Mouse (Mus musculus): ENCODE results near the gene Zfp60. TPM values are rescaled to one million over a fixed set of nuclear protein-coding genes. Genes with fewer than 3 reads are reported as not detected.
A peak's percentile ranks its signal among the peaks of the same experiment; 100 is the strongest.

The Zfp60 gene
- total and polyA plus RNA-seq, 3 experiments: 1.6 to 8.9 (median 8.8) TPM

- intact Hi-C loops (cut with DNase I): no loop called here
- Histone ChIP-seq H3K27me3 (ENCODE audit: control insufficient read depth, insufficient read depth, low read length) (no peaks in the 10 kb centered on the region), H3K4me3 (no peak overlapping the region), H3K79me2 (replicated peaks; ENCODE audit: control insufficient read depth, insufficient read depth, low read length) (no peaks in the 10 kb centered on the region), H3K36me3 (ENCODE audit: control insufficient read depth, insufficient read depth, low read length) (no peaks in the 10 kb centered on the region), H3K9ac (ENCODE audit: low read depth, low read length) (no peak overlapping the region), H3K27ac (no peak overlapping the region), H3K4me1 (ENCODE audit: control insufficient read depth, insufficient read depth, low read length) (no peaks in the 10 kb centered on the region)
- 87% methylated on average over 8 of the region's 8 CpGs for WGBS
- DNase-seq: no peak
- no peak for TF ChIP-seq POLR2A (IDR thresholded peaks at IDR 0.05; ENCODE audit: insufficient read depth, low read depth, low read length)
Observed at GRCm38 (mm10) chr7:27721951-27722350, 9.2 kb upstream of the Zfp60 start.

GRCm38 (mm10) chr7:27725566-27726538 lies 5.3 kb upstream of the Zfp60 start:
- Histone ChIP-seq H3K36me3 (ENCODE audit: control insufficient read depth, insufficient read depth, low read length) (no peaks in the 10 kb centered on the region), H3K4me3 (no peak overlapping the region), H3K27ac (no peak overlapping the region), H3K79me2 (replicated peaks; ENCODE audit: control insufficient read depth, insufficient read depth, low read length) (no peaks in the 10 kb centered on the region), H3K4me1 (ENCODE audit: control insufficient read depth, insufficient read depth, low read length) (no peaks in the 10 kb centered on the region), H3K9ac (ENCODE audit: low read depth, low read length) (no peak overlapping the region), H3K27me3 (ENCODE audit: control insufficient read depth, insufficient read depth, low read length) (no peaks in the 10 kb centered on the region)
- DNase-seq: peak in 1 of 2 experiments; percentile 13
- WGBS: 39% methylated on average over 12 of the region's 12 CpGs
- intact Hi-C loops (cut with DNase I): loop anchor here (2.0 to 5.0 kb wide), 3 partner anchors 35 to 206 kb away; partner anchors contain the start of gene Ttc9b
- TF ChIP-seq EP300 (IDR thresholded peaks at IDR 0.05; ENCODE audit: insufficient read depth, low read depth, low read length) (no peak), CTCF (IDR thresholded peaks at IDR 0.05) (peak; percentile 76), POLR2A (IDR thresholded peaks at IDR 0.05; ENCODE audit: insufficient read depth, low read depth, low read length) (no peak)

- no peak for DNase-seq
- no peak overlapping the region for H3K4me3 ChIP-seq
- H3K36me3 ChIP-seq (ENCODE audit: control insufficient read depth, insufficient read depth, low read length): no peaks in the 10 kb centered on the region
- TF ChIP-seq EP300 (IDR thresholded peaks at IDR 0.05; ENCODE audit: insufficient read depth, low read depth, low read length): no peak
- TF ChIP-seq POLR2A (IDR thresholded peaks at IDR 0.05; ENCODE audit: insufficient read depth, low read depth, low read length): no peak
- TF ChIP-seq CTCF (IDR thresholded peaks at IDR 0.05): no peak
- WGBS: 32% methylated on average over 2 of the region's 2 CpGs
- intact Hi-C loops (cut with DNase I): loop anchor here (5.0 kb wide), 2 partner anchors 75 to 205 kb away; partner anchors contain the start of gene Ttc9b
- H3K9ac ChIP-seq (ENCODE audit: low read depth, low read length): no peak overlapping the region
- no peaks in the 10 kb centered on the region for H3K4me1 ChIP-seq (ENCODE audit: control insufficient read depth, insufficient read depth, low read length)
- no peaks in the 10 kb centered on the region for H3K79me2 ChIP-seq (replicated peaks; ENCODE audit: control insufficient read depth, insufficient read depth, low read length)
- no peak overlapping the region for H3K27ac ChIP-seq
- no peaks in the 10 kb centered on the region for H3K27me3 ChIP-seq (ENCODE audit: control insufficient read depth, insufficient read depth, low read length)
Observed at GRCm38 (mm10) chr7:27727471-27727870, 3.7 kb upstream of the Zfp60 start.

GRCm38 (mm10) chr7:27731946-27732345 lies 757 bp downstream of the Zfp60 start:
- peak overlapping the region; percentile 85 for H3K9ac ChIP-seq (ENCODE audit: low read depth, low read length)
- H3K27ac ChIP-seq: peak overlapping the region; percentile 77
- intact Hi-C loops (cut with DNase I): loop anchor here (5.0 kb wide), 1 partner anchor 70 kb away; no protein-coding TSS in a partner anchor
- no peaks in the 10 kb centered on the region for H3K36me3 ChIP-seq (ENCODE audit: control insufficient read depth, insufficient read depth, low read length)
- no peak for DNase-seq
- H3K4me3 ChIP-seq: peak overlapping the region; percentile 69
- H3K79me2 ChIP-seq (replicated peaks; ENCODE audit: control insufficient read depth, insufficient read depth, low read length): 0 out of 2 replicates have a peak, but pooled peaks cover 2% of the 10 kb centered on the region
- H3K27me3 ChIP-seq (ENCODE audit: control insufficient read depth, insufficient read depth, low read length): no peaks in the 10 kb centered on the region
- TF ChIP-seq CTCF (IDR thresholded peaks at IDR 0.05) (no peak), EP300 (IDR thresholded peaks at IDR 0.05; ENCODE audit: insufficient read depth, low read depth, low read length) (no peak), POLR2A (IDR thresholded peaks at IDR 0.05; ENCODE audit: insufficient read depth, low read depth, low read length) (no peak)
- no peaks in the 10 kb centered on the region; the same call in 1 of the 2 replicates for H3K4me1 ChIP-seq (ENCODE audit: control insufficient read depth, insufficient read depth, low read length)
- 11% methylated on average over 12 of the region's 12 CpGs for WGBS

- Histone ChIP-seq H3K27ac (no peak overlapping the region), H3K4me1 (ENCODE audit: control insufficient read depth, insufficient read depth, low read length) (no peaks in the 10 kb centered on the region; the same call in 1 of the 2 replicates), H3K4me3 (no peak overlapping the region), H3K27me3 (ENCODE audit: control insufficient read depth, insufficient read depth, low read length) (no peaks in the 10 kb centered on the region), H3K9ac (ENCODE audit: low read depth, low read length) (no peak overlapping the region), H3K79me2 (replicated peaks; ENCODE audit: control insufficient read depth, insufficient read depth, low read length) (0 out of 2 replicates have a peak, but pooled peaks cover 2% of the 10 kb centered on the region), H3K36me3 (ENCODE audit: control insufficient read depth, insufficient read depth, low read length) (no peaks in the 10 kb centered on the region)
- 87% methylated on average over 6 of the region's 6 CpGs for WGBS
- TF ChIP-seq CTCF (IDR thresholded peaks at IDR 0.05) (no peak), EP300 (IDR thresholded peaks at IDR 0.05; ENCODE audit: insufficient read depth, low read depth, low read length) (no peak), POLR2A (IDR thresholded peaks at IDR 0.05; ENCODE audit: insufficient read depth, low read depth, low read length) (no peak)
- intact Hi-C loops (cut with DNase I): loop anchor here (5.0 kb wide), 1 partner anchor 70 kb away; no protein-coding TSS in a partner anchor
- no peak for DNase-seq
Observed at GRCm38 (mm10) chr7:27732508-27732907, 1.3 kb downstream of the Zfp60 start.

- no peak overlapping the region for H3K9ac ChIP-seq (ENCODE audit: low read depth, low read length)
- no peaks in the 10 kb centered on the region; the same call in 1 of the 2 replicates for H3K4me1 ChIP-seq (ENCODE audit: control insufficient read depth, insufficient read depth, low read length)
- 61% methylated on average over 5 of the region's 5 CpGs for WGBS
- H3K79me2 ChIP-seq (replicated peaks; ENCODE audit: control insufficient read depth, insufficient read depth, low read length): 0 out of 2 replicates have a peak, but pooled peaks cover 2% of the 10 kb centered on the region
- intact Hi-C loops (cut with DNase I): no loop called here
- TF ChIP-seq CTCF (IDR thresholded peaks at IDR 0.05) (no peak), POLR2A (IDR thresholded peaks at IDR 0.05; ENCODE audit: insufficient read depth, low read depth, low read length) (no peak), EP300 (IDR thresholded peaks at IDR 0.05; ENCODE audit: insufficient read depth, low read depth, low read length) (no peak)
- no peak overlapping the region for H3K4me3 ChIP-seq
- H3K27ac ChIP-seq: no peak overlapping the region
- no peaks in the 10 kb centered on the region for H3K27me3 ChIP-seq (ENCODE audit: control insufficient read depth, insufficient read depth, low read length)
- H3K36me3 ChIP-seq (ENCODE audit: control insufficient read depth, insufficient read depth, low read length): no peaks in the 10 kb centered on the region
- DNase-seq: no peak
Observed at GRCm38 (mm10) chr7:27735457-27735856, 4.3 kb downstream of the Zfp60 start.
